Mouse (Mus musculus) frontal cortex, postnatal 25 days (tissue): ENCODE measurements around the gene Myh14.
A peak's percentile ranks its signal among the peaks of the same experiment; 100 is the strongest.

Experiments used
- DNase-seq, 2 experiments: peaks; one replicate each; pipeline ENCODE4 v3.0.0; 2022; ENCODE audit warnings: low spot score in 2 of 2

Gene Myh14

DNA sequence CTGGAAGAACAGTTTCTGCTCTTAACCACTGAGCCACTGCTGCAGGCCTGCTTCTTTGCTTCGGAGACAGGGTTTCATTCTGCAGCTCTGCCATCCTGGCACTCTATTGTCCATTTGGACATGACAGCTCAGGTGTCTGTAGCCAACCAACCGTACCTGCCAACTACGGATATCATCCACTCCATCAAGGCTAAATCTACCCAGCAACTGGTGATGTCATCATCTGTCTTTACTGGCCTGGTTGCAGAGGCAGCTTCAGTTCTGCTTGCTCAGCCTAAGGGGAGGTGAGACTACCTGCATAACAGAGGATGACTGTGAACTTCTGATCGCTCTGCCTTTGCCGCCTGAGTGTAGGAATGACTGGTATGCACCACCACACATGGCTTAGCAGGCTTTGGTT lies 1.6 kb upstream of the Myh14 start:
- no peak for DNase-seq

DNA sequence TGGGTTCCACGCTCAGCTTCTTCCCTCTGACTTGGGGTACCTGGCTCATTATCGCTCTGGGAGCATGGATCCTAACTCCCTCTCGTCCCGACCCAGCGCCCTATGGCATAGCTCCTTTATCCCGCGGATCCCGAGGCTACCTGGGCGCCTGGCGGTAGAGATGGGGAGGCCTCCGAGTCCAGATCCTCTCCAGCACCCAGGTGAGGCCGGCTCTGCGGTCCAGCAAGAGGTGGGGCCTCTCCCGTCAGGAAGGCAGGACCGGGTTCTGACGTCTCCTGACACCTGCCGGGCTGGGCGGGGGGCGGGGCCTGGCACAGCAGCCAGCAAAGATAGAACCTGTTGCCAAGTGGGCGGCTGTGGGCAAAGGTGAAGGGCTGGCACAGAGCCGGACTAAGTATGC lies 1.5 kb downstream of the Myh14 start:
- DNase-seq: no peak

DNA sequence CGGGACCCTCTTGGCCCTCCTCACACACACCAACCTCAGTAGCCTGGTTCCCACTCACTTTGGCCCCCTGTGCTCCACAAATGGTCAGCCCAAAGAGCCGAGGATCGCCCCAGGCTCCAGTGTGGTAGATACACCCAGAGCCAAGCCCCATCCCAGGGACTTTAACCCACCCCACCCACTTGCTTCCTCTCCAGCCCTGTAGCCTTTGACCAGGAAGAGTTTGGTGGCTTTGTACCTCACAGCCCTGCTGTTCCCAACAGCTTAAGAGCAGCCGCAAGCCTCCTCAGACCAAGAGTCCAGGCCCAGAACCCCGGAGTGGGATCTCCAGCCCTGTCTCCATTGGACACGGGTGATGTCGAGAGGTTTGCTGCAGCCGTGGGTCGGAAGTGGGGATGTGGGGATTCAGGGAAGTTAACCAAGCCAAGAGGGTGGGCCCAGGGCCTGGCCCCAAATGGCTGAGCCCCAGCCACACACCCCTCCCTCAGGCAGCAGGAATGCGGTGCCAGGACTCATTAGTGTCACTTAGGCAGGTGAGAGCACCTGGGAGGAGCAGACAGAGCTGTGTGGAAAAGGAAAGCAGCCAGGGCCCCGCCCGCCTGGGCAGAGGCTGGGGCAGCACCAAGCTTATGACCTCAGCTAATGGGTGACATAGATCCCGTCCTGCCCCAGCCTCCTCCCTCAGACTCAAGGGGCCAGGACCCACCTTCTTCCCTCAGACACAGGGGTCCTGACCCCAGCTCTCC lies 2.5 kb downstream of the Myh14 start:
- no peak for DNase-seq

DNA sequence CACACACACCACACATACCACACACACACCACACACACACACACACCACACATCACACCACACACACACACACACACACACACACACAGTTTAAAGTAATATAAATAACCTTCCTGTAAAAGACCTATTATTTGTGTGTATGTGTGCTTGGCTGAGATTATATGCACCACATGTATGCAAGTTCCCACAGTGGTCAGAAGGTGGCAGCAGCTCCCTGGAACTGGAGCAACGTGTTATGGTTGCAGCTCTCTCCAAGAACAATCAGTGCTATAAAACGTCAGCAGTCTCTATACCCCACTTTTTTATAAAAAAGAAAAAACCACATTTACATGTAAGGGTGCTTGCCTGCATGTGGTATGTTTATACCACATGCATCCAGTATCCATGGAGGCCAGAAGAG lies 4.2 kb downstream of the Myh14 start:
- no peak for DNase-seq

DNA sequence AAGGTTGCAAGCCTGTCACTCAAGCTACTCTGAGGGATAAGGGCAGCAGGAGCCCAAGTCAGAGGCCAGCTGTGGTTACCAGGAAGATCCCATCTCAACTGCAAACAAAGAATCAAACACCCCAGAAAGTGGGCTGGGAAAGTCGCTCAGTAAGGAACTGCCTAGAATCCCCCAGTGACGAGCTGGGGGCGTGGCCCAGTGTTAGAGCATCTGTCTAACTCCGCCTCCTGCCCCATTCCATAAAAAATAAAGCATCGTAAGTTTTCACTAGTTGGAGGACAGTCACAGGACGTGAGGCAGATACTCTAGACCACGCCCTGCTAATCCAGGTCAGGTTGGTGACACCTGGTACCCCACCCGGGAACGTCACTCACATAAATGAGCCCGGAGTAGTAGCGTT lies 5.9 kb downstream of the Myh14 start:
- DNase-seq: no peak

DNA sequence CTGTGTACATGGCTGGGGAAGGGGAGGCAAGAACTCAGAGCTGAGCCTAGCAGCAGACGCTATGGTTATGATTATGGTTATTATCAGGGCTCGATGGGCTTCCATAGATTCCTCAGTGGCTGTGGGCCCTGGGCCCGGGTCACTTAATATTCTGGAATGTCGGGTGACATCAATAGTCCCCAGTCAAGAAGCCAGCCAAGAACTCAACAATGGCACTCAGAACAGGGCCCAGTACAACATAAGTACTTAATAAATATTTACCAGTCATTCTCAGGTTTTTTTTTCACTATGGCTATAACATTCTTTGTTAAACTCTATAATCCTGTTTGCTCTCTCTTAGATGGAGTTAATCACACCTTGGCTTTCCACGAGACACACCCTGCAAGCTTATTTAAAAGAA lies 7.1 kb downstream of the Myh14 start:
- DNase-seq: no peak

DNA sequence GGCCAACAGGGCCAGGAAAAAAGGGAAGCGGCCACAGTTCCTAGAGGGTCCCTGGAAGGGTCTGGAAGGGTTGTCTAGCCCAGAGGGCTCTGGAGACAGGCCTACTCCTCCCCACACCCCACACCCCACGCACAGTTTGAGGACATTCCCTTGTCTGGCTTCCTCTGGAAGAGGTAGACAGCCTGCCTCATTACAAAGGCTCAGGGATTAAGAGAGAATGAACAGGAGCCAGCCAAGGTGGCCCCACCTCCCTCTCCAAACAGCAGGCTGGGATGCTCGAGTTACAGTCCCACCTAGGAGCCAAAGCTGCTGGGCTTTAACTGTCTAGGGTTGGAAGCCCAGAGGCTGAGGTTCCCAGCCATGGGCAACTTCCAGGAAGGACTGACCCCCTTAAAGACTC lies 8.1 kb downstream of the Myh14 start:
- DNase-seq: no peak

DNA sequence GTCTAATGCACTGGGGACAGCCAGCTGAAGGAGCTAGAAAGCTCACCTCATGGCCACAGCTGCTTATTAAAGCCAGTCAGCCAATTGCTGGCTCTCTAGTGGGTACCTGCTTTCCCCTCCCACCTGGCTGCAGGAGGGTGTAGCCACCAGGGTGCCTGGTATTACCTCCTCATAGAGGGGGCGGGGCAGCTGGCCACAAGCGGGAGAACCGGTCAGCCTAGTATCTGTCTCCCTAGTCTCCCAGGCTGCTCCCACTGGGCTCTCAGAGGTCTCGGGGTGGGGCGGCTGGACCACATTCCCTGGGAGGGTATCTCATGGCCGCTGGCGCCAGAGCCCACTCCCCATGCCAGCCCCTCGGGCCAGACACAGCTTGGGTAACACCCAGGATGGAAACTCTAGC lies 8.5 kb downstream of the Myh14 start:
- DNase-seq: no peak

DNA sequence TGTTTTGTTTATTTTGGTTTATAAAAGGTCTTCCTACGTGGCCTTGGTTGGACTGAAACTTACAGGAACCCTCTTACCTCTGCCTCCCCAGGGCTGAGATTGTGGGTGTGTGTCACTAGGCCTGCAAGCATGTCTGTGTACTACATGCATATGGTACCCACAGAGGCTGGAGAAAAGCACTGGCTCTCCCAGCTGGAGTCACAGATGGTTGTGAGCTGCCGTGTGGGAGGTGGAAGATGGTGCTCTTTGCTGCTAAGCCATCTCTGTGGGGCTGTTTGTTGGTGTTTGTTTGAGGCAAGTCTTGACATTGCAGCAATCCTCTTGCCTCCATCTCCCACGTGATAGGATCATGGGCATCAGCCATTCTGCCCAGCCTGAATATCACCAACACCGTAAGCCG lies 9.4 kb downstream of the Myh14 start:
- DNase-seq: peak; percentile 39 to 55

DNA sequence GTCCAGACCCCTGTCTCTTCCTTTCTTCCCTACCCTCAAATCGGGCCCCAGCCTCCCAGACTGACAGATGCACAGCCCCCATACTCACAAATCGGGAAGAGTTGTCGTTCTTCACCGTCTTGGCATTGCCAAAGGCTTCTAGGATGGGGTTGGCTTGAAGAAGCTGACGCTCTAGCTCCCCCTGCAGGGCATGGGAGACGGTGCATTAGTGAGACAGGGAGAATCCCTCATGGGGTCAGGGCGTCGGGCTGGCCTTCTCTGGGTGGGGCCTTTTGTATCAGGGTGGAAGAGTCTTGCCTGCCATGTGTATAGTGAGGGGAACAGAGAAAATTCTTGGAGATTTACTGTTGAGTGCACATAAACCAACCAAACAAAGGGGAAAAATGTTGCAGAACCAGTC lies 15.1 kb downstream of the Myh14 start:
- DNase-seq: no peak

DNA sequence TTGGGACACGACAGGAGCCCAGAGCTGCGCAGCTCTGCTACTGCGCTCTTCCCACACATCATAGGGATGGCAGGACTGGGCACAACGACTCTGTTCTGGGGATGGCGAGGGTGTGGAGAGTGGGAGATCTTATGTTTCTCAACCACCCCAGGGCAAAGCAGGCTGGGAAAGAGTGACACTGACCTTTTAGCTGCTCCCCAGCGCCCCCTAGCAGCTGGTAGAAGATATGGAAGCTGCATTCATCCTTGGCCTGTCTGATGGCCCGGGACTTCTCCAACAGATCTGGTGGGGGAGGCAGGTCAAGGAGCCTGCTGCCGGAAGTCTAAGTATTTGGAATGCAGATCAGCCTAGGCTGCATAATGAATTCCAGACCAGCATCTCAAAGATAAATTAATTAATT lies 16.9 kb downstream of the Myh14 start:
- DNase-seq: no peak

DNA sequence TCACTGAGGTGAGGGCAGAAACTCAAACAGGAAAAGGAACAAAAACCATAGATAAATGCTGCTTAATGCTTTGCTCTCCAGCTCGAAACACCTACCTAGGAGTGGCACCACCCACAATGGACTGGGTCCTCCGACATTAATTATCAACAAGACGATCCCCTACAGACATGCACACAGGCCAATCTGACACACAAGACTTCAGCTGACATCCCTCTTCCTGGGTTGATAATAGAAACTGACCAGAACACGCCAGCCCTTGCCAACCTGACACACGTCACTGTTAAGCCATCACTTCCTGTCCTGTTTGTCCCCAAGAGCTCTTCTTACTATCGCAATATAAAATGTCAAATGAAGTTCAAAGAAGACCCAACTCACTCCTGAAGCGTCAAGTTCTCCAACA lies 19.2 kb downstream of the Myh14 start:
- no peak for DNase-seq

DNA sequence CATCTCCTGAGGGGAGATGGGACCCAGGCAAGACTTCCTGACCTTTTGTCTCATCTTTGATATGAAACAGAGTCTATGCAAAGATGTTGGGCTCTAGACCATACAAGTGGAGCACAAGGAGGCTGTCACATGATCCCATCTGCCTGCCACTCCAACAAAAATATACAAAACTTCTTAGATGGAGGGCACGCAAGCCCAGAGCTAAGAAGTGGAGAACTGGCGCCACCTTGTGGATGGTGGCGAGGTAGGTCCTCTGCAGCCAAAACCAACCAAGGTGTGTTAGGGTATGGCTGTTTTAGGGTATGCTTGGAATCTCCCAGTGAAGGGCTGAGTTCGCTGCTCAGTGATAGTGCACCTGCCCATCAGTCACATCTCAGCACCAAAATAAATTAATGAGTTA lies 20.7 kb downstream of the Myh14 start:
- peak; percentile 45 to 51 for DNase-seq

DNA sequence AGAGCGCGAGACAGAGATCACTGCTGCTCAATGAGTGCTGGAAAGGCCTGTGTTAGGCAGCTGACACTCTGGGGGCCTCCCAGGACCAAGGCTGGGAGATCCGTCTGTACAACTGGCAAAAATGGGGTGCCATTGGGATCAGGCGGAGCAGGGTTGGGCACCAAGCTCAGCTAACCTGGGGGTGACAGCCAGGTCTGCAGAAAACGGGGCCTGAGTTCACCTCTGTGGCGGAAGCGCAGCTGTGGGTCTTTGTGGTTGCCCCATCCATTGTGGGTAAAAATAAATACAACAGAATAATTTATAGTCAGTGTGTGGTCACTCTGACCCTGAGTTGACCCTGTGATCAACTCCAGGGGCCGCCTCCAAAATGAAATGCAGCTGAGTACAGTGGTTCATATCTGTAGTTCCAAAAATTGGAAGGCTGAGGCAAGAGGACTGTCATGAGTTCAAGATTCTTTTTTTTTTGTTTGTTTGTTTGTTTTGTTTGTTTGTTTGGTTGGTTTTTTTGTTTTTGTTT lies 21.5 kb downstream of the Myh14 start:
- DNase-seq: no peak

DNA sequence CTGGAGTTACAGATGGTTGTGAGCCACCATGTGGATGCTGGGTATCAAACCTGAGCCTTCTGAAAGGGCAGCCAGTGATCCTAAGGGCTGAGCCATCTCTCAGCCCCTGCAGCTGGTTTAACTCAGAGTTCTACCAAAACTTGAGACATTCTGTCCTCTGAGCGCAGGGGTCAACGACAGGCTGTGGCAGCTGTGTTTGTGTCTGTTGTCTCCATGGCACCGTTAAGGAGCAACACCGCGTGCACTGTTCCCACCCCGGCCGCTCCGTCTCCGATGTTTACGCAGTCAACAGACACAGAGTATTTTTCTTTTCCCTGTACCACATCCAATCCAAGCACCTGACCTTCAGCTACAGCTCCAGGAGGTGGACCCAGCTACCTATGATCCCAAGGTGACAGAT lies 22.9 kb downstream of the Myh14 start:
- DNase-seq: no peak

DNA sequence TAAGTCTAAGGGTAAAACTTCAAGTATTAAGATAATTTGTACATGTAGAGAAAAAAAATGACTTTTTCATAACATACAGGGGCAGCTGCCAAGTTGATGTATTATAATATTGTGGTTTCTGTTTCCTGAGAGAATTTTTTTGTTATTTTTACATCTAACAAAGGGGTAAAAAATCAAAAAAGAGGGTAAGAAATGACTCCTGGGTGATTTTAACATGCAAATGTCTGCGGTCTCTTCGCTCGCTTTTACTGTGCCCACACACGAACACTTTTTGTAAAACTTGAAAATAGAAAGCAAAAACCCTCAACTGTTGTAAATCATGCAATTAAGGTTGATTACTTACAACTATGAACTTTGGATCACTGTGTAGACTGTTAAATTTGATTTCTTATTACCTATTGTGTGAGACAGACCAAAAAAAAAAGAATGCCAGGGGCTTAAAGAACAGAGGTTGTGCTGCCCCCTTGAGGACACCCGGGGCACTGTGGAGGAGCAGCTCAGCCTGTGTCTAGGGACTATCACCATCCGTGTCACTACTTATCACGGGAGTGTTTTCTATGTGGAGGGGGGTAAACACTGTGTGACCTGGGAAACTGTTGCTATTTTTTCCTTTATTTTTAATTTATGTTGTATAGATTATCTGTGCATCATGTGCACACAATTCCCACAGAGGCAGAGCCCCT lies 23.5 kb downstream of the Myh14 start:
- peak; percentile 71 for DNase-seq

DNA sequence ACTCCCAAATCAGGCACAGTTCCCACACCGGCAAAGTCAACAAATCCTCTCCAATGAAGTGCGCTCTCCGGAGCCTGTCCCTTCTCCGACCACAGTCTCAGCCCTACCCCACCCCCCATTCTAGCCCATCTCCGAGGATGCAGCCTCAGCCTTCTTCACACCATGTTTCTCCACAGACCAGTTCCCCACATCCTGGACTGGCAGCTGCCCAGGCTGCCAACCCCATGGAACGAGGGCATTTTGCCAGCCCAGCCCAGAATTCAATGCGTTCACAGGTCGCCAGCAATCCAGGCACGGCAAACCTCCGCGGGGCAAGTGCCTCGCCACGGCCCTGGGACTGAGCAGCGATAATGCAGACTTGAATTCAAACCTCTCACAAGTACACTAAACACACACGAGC lies 24.7 kb downstream of the Myh14 start:
- no peak for DNase-seq

DNA sequence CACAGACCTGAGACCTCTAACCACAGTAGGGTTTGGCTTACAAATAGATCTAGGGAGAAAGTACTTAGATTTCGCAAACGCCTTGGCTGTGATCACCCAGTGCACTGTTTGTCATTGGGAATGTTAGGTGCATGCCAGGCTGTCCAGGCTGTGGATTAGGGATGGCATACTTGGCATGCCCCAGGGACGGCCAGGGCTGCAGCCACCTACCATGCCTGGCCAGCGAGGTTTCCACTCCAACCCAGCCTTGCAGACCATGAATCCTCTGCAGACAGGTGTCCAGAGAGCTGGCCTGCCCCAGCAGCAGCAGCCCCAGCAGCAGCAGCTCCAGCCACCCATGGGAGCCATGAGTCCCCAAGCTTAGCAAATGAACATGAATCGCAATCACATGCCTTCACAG lies 25.4 kb downstream of the Myh14 start:
- DNase-seq: no peak

DNA sequence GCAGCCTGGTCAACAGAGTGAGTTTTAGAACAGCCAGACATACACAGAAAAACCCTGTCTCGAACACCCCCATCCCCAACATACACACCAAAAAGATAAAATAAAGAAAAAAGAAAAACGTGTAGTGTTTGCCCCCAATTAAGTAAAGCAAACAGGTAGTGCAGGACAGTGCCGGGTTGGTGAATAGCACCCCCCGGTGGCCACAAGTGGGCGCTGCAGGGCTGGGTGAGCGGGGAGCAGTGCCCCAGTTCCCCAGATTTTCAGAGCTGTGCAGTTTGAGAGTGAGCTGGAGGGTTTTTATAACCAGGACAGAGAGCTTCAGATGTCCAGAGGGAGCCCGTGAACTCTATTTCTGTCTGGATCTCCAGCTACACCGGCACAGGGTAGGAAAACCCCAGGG lies 28.8 kb downstream of the Myh14 start:
- DNase-seq: no peak

DNA sequence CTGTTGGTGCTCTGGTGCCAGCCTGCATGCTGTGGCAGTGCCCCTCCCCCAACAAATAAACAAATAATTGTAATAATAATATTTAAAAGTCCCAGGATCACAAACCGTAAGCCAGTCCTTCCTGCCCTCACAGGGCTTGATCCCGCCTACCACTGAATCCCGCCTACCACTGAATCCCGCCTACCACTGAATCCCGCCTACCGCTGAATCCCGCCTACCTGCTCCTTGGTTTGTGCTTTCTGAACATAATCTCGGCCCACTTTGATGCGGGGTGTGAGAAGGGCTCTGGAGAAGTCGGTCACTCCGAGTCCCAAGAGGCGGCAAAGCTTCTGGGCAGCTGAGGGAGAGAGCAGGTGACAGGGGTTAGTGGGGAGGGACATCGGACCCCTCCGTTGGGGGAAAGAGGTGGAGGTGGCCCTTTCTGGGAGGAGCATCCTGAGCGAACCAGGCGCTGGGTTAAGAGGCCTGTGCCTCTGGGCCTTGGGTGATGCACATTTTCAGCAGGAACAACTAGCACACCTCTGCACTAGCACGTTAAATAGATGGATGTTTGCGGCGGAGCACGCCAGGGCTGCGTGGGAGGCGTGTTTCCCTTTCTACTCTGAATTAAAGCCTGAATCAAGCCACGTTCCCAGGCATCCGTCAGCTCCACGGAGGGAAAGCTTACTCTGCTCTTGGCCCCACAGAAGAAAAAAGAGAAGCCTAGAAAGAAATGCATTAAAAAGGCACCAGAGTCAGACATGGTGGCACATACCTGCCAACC lies 29.6 kb downstream of the Myh14 start:
- DNase-seq: peak; percentile 31 to 37

DNA sequence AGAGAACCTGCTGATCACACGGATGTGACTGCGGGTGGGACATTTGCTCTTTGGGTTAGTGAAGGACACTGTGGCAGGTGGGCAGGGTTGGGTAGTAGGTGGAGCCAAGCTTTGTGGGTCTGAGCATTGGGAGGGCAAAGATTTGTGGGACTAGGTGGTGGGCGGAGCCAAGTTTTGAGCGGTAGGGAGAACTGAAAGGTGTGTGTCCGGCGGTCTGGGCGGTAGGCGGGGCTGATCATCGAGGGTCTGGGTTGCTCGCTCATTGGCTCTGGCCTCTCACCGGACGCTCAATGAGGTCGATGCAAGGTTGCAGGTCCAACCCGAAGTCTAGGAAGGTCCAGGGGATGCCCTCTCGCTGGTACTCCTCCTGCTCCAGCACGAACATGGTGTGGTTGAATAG lies 32.0 kb downstream of the Myh14 start:
- no peak for DNase-seq

DNA sequence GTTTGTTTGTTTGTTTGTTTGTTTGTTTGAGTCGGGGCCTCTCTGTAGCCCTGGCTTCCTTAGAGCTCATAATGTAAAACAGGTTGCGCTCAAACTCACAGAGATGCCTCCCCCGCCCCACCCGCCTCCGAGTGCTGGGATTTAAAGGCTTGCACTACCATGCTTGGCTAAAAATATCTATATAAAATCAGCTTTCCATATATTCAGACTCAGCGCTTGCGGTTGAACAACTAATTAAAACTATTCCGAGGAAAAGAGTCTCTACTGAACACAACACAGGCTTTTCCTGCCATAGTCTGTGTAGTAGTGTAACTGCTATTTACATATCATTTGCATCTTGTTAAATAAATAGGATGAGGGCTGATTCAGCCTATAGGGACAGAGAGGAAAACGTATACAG lies 34.0 kb downstream of the Myh14 start:
- no peak for DNase-seq

DNA sequence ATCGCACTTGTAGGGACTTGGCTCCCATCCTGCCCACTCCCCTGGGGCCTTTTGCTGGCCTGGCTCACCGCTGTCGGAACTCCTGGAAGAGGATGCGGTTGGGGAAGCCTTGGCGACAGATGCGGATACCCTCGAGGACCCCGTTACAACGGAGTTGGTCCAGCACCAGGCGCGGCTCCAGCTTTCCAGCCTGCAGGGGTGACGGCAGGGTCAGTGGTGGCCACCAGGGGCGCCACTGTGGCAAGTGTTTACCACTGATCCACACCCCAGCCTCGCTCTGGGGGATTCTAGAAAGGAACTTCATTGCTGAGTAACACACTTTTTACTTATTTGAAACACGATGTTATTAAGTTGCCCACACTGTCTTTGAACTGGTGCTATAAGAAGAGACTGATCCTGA lies 37.2 kb downstream of the Myh14 start:
- DNase-seq: no peak
